Mouse (Mus musculus) bone marrow, adult 2 months (tissue): ENCODE measurements around the gene Tmem80. TPM values are rescaled to one million over a fixed set of nuclear protein-coding genes. Genes with fewer than 3 reads are reported as not detected.

Experiments used
- H3K27ac ChIP-seq: fragments of 200-500 bp; 2 replicates; pipeline ENCODE4 v1.5.1; 2012; ENCODE audit warnings: low read depth, mild to moderate bottlenecking, control low read depth, inconsistent platforms, low read length; ENCODE audit not compliant: control insufficient read depth, poor library complexity, insufficient read depth
- H3K4me1 ChIP-seq: fragments of 200-500 bp; 2 replicates; pipeline ENCODE4 v1.6.1; 2011; ENCODE audit warnings: low read length; ENCODE audit not compliant: control insufficient read depth, insufficient read depth
- H3K4me3 ChIP-seq: fragments of 200-500 bp; replicated peaks from 2 replicates; pipeline ENCODE3; 2011; ENCODE audit warnings: mild to moderate bottlenecking, low read depth, low read length, control low read depth; ENCODE audit not compliant: control insufficient read depth
- CTCF ChIP-seq: fragments of 200-500 bp; IDR thresholded peaks from 2 replicates; pipeline ENCODE4 v1.5.1; 2011; ENCODE audit warnings: low read length, control low read depth; ENCODE audit not compliant: control insufficient read depth, insufficient read depth
- POLR2A ChIP-seq: fragments of 200-500 bp; IDR thresholded peaks from 2 replicates; pipeline ENCODE4 v1.6.1; 2011; ENCODE audit warnings: low read depth, mild to moderate bottlenecking, control low read depth, low read length, borderline replicate concordance; ENCODE audit not compliant: control insufficient read depth
- WGBS: fragments of 180-500 bp; shearing (Covaris S2); methylation state at CpG from one replicate; pipeline ENCODE4 v1.1.7; 2018; 5-methylcytosine and 5-hydroxymethylcytosine counted together
- polyA plus RNA-seq: library from polyadenylated mRNA; stranded (reverse); fragments of >200 nt; gene quantifications from 2 replicates; pipeline ENCODE4 v1.2.4, GENCODE M21; 2011; ENCODE audit warnings: low replicate concordance; ENCODE audit not compliant: missing spikeins, insufficient read depth, insufficient read length

Tmem80 gene
- polyA plus RNA-seq, 1 experiment, result 33.0 TPM

- 2% methylated on average over 53 of the region's 53 CpGs for WGBS
- Histone ChIP-seq H3K4me1 (no peaks in the 10 kb centered on the region; the same call in none of the 2 replicates), H3K4me3 (no peak overlapping the region), H3K27ac (no peak overlapping the region)
- peak; percentile 31; the same call in 1 of the 2 replicates for TF ChIP-seq POLR2A
- peak; percentile 9; the same call in 1 of the 2 replicates for TF ChIP-seq CTCF
Measured at GRCm38 (mm10) chr7:141293852-141294471, 33.6 kb upstream of the Tmem80 start.

- Histone ChIP-seq H3K27ac (no peak overlapping the region), H3K4me3 (no peak overlapping the region), H3K4me1 (no peaks in the 10 kb centered on the region; the same call in none of the 2 replicates)
- no peak for TF ChIP-seq POLR2A
- TF ChIP-seq CTCF, result no peak
- WGBS, result 10% methylated on average over 22 of the region's 22 CpGs
Measured at GRCm38 (mm10) chr7:141294479-141294878, 33.1 kb upstream of the Tmem80 start.

GRCm38 (mm10) chr7:141297926-141298650 lies 29.5 kb upstream of the Tmem80 start:
- TF ChIP-seq CTCF (no peak), POLR2A (no peak)
- Histone ChIP-seq H3K4me1 (peaks cover 3% of the 10 kb centered on the region), H3K4me3 (no peak overlapping the region), H3K27ac (no peak overlapping the region)
- WGBS, result 76% methylated on average over 3 of the region's 3 CpGs

- TF ChIP-seq POLR2A (no peak), CTCF (no peak)
- H3K27ac ChIP-seq, result no peak overlapping the region
- WGBS, result 88% methylated on average over 8 of the region's 8 CpGs
Measured at GRCm38 (mm10) chr7:141299175-141299574, 28.4 kb upstream of the Tmem80 start.

GRCm38 (mm10) chr7:141301386-141301785 lies 26.2 kb upstream of the Tmem80 start:
- no peak for TF ChIP-seq CTCF
- TF ChIP-seq POLR2A, result no peak
- peaks cover 3% of the 10 kb centered on the region for H3K4me1 ChIP-seq
- no peak overlapping the region for H3K27ac ChIP-seq
- WGBS, result 96% methylated on average over 9 of the region's 9 CpGs
- no peak overlapping the region for H3K4me3 ChIP-seq

More at GRCm38 (mm10) chr7:141299175-141299574, 28.4 kb upstream of the Tmem80 start:
- peaks cover 3% of the 10 kb centered on the region for H3K4me1 ChIP-seq
- no peak overlapping the region for H3K4me3 ChIP-seq

- WGBS, result 50% methylated on average over 1 of the region's 1 CpGs
Measured at GRCm38 (mm10) chr7:141302702-141303268, 24.8 kb upstream of the Tmem80 start.

GRCm38 (mm10) chr7:141304537-141304936 lies 23.0 kb upstream of the Tmem80 start:
- H3K27ac ChIP-seq, result no peak overlapping the region
- no peak for TF ChIP-seq CTCF
- no peak for TF ChIP-seq POLR2A
- 90% methylated on average over 4 of the region's 4 CpGs for WGBS
- peaks cover 3% of the 10 kb centered on the region for H3K4me1 ChIP-seq
- no peak overlapping the region for H3K4me3 ChIP-seq

More at GRCm38 (mm10) chr7:141302702-141303268, 24.8 kb upstream of the Tmem80 start:
- peaks cover 3% of the 10 kb centered on the region for H3K4me1 ChIP-seq
- no peak for TF ChIP-seq CTCF
- peak overlapping the region; percentile 34 for H3K27ac ChIP-seq
- H3K4me3 ChIP-seq, result no peak overlapping the region

GRCm38 (mm10) chr7:141314416-141314815 lies 13.1 kb upstream of the Tmem80 start:
- no peak for TF ChIP-seq POLR2A
- no peak for TF ChIP-seq CTCF
- no peaks in the 10 kb centered on the region for H3K4me1 ChIP-seq
- no peak overlapping the region for H3K27ac ChIP-seq
- H3K4me3 ChIP-seq, result no peak overlapping the region
- 90% methylated on average over 2 of the region's 2 CpGs for WGBS

GRCm38 (mm10) chr7:141315076-141315475 lies 12.5 kb upstream of the Tmem80 start:
- 77% methylated on average over 8 of the region's 8 CpGs for WGBS
- no peak for TF ChIP-seq POLR2A
- no peak for TF ChIP-seq CTCF

More at GRCm38 (mm10) chr7:141315076-141315475, 12.5 kb upstream of the Tmem80 start:
- no peaks in the 10 kb centered on the region for H3K4me1 ChIP-seq
- no peak overlapping the region for H3K4me3 ChIP-seq
- no peak overlapping the region for H3K27ac ChIP-seq
